Mouse (Mus musculus) brain, embryonic 14.5 days (tissue): ENCODE data around the gene Nrxn1.

Experiments used
- CTCF ChIP-seq: fragments of 200-500 bp; IDR thresholded peaks from 2 replicates; pipeline ENCODE4 v1.5.1; 2012; ENCODE audit warnings: inconsistent platforms, mild to moderate bottlenecking, moderate library complexity, borderline replicate concordance; ENCODE audit not compliant: insufficient read depth, insufficient read length; ENCODE audit errors: extremely low read depth
- POLR2A ChIP-seq: fragments of 200-500 bp; IDR thresholded peaks from 2 replicates; pipeline ENCODE4 v1.6.1; 2012; ENCODE audit warnings: mild to moderate bottlenecking, inconsistent platforms, borderline replicate concordance; ENCODE audit not compliant: poor library complexity, insufficient read depth, insufficient read length, severe bottlenecking; ENCODE audit errors: extremely low read depth

- TF ChIP-seq POLR2A (no peak), CTCF (no peak)
Measured at GRCm38 (mm10) chr17:90333445-90333844, 759.4 kb downstream of the Nrxn1 start.
